Mouse (Mus musculus) bone marrow, adult 2 months (tissue): ENCODE results near the gene Emp1. TPM values are rescaled to one million over a fixed set of nuclear protein-coding genes. Genes with fewer than 3 reads are reported as not detected.

Experiments
- H3K27ac ChIP-seq: fragments of 200-500 bp; 2 replicates; pipeline ENCODE4 v1.5.1; 2012; ENCODE audit warnings: low read depth, mild to moderate bottlenecking, control low read depth, inconsistent platforms, low read length; ENCODE audit not compliant: control insufficient read depth, poor library complexity, insufficient read depth
- H3K4me1 ChIP-seq: fragments of 200-500 bp; 2 replicates; pipeline ENCODE4 v1.6.1; 2011; ENCODE audit warnings: low read length; ENCODE audit not compliant: control insufficient read depth, insufficient read depth
- H3K4me3 ChIP-seq: fragments of 200-500 bp; replicated peaks from 2 replicates; pipeline ENCODE3; 2011; ENCODE audit warnings: mild to moderate bottlenecking, low read depth, low read length, control low read depth; ENCODE audit not compliant: control insufficient read depth
- CTCF ChIP-seq: fragments of 200-500 bp; IDR thresholded peaks from 2 replicates; pipeline ENCODE4 v1.5.1; 2011; ENCODE audit warnings: low read length, control low read depth; ENCODE audit not compliant: control insufficient read depth, insufficient read depth
- POLR2A ChIP-seq: fragments of 200-500 bp; IDR thresholded peaks from 2 replicates; pipeline ENCODE4 v1.6.1; 2011; ENCODE audit warnings: low read depth, mild to moderate bottlenecking, control low read depth, low read length, borderline replicate concordance; ENCODE audit not compliant: control insufficient read depth
- WGBS: fragments of 180-500 bp; shearing (Covaris S2); methylation state at CpG from one replicate; pipeline ENCODE4 v1.1.7; 2018; 5-methylcytosine and 5-hydroxymethylcytosine counted together
- polyA plus RNA-seq: library from polyadenylated mRNA; stranded (reverse); fragments of >200 nt; gene quantifications from 2 replicates; pipeline ENCODE4 v1.2.4, GENCODE M21; 2011; ENCODE audit warnings: low replicate concordance; ENCODE audit not compliant: missing spikeins, insufficient read depth, insufficient read length

Emp1 gene
- polyA plus RNA-seq, 1 experiment: 23.0 TPM

DNA sequence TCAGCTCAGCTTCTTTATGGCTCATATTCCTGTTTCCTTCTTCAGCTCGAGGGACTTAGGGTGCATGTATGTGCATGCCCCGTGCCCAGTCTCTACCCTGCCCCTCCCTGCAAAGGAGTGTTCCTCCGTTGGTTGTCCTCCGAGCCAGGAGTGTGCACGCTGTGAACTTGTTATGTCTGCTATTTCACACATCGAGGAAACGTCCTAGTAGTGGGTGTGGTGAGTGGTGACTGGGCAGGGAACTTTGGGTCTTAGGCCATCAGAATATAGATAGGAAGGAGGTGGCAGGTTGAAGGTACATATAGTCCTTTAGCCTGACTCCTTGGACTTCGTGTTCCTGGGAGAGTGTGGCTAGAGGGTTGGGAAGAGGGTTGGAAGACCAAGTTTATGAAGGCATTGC is 26.4 kb downstream of the Emp1 start:
- TF ChIP-seq CTCF (no peak), POLR2A (no peak)
- Histone ChIP-seq H3K4me1 (no peaks in the 10 kb centered on the region), H3K27ac (no peak overlapping the region), H3K4me3 (no peak overlapping the region)
- WGBS: 57% methylated on average over 8 of the region's 8 CpGs

DNA sequence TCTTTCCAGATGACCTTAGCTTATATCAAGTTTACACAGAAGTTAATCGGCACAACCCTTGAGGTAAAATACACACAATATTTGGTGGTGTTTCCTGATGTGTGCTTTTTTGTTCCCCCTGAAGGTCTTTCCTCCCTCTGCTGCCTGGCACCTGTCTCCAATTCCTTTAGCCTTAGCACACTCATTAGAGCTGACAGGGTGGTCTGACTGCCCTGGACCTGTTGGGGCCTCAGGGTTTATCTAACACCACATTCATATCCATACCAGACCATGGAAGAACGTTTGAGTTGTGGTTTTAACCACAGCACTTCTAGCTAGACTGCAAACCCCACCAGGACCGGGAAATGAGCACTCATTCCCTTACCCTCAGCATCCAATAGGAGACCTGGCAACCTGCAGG is 28.1 kb downstream of the Emp1 start:
- TF ChIP-seq CTCF (no peak), POLR2A (no peak)
- no peaks in the 10 kb centered on the region for H3K4me1 ChIP-seq
- no peak overlapping the region for H3K4me3 ChIP-seq
- 7% methylated on average over 3 of the region's 3 CpGs for WGBS
- H3K27ac ChIP-seq: no peak overlapping the region

DNA sequence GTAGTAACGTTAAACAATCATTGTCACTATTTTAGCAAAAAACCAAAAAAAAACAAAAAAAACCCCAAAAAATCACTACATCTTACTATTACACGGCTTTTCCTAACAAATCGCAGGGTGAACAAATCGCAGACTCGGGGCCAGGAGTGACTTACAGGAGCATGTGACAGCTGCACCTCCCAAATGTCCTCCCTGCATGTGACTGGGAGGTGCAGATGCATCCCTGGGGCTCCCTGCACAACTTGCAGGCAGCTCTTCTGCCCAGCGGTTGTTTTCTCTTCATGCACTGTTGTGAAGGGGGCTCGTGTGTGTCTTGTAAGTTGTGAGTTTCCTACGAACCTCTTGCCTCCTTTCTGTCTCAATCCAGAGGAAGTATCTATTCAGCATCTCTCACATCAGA is 33.0 kb downstream of the Emp1 start:
- Histone ChIP-seq H3K27ac (no peak overlapping the region), H3K4me3 (no peak overlapping the region), H3K4me1 (no peaks in the 10 kb centered on the region)
- WGBS: 79% methylated on average over 8 of the region's 8 CpGs
- TF ChIP-seq CTCF (no peak), POLR2A (no peak)

DNA sequence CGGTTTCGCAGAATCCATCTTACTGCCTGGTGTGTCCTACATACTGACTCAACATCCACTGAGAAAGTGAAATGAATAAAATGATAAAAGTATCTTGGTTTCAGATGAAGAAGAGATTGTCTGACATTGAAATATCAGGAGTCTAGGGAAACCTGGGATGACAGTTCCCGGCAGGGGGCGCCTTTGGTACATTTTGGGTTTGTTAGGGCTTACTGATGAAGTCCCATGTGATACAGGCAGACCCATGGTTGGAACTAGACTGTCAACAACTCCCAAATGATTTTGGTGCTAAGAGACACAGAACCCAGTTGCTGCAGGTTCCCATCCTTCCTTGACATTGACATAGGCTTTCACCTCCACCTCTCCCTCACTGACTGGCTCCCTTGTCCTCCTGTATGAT is 34.7 kb downstream of the Emp1 start:
- no peak overlapping the region for H3K4me3 ChIP-seq
- 73% methylated on average over 4 of the region's 4 CpGs for WGBS
- TF ChIP-seq POLR2A (no peak), CTCF (no peak)
- H3K4me1 ChIP-seq: no peaks in the 10 kb centered on the region
- no peak overlapping the region for H3K27ac ChIP-seq

DNA sequence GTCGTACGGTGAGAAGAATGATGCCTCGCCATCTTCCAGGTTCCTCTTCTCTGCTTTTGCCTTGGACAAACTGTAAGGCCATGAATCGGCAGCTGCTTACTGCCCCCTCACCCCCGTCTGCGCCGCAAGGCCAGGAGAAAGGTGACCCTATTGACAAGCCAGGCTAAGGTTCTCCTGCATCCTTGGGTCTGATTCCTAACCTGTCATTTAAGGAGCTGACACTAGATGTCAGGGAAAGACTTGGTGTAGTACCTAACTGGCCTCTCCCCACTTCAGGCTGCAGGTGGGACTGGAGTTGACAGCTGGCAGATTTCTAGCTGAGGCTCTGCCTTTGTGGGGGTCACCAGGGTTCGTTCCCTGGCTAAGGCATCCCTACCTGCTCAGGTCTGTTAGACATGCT is 35.4 kb downstream of the Emp1 start:
- TF ChIP-seq POLR2A (no peak), CTCF (no peak)
- WGBS: 84% methylated on average over 8 of the region's 8 CpGs
- H3K4me1 ChIP-seq: no peaks in the 10 kb centered on the region

DNA sequence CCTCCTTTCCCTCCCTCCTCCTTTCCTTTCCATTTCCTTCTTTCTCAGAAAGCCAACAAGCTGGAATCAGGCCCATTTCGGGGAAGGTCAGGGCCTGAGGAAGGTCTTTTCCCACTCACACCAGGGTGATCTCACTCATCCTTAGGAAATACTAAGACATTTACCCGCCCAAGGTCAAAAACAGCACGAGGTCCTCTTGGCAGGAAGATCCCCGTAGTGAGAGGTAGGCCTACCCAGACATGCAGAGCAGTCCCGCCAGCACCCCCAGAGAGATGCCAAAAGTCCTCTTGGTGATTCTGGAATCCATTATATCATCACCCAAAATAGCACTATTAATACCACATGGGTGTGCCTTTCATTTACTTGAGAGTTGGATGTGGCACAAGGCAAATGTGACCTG is 36.5 kb downstream of the Emp1 start:
- no peak overlapping the region for H3K4me3 ChIP-seq
- H3K27ac ChIP-seq: no peak overlapping the region
- 64% methylated on average over 5 of the region's 5 CpGs for WGBS
- TF ChIP-seq CTCF (no peak), POLR2A (no peak)
- no peaks in the 10 kb centered on the region for H3K4me1 ChIP-seq

More for the DNA sequence above, 35.4 kb downstream of the Emp1 start:
- H3K4me3 ChIP-seq: no peak overlapping the region
- H3K27ac ChIP-seq: no peak overlapping the region

DNA sequence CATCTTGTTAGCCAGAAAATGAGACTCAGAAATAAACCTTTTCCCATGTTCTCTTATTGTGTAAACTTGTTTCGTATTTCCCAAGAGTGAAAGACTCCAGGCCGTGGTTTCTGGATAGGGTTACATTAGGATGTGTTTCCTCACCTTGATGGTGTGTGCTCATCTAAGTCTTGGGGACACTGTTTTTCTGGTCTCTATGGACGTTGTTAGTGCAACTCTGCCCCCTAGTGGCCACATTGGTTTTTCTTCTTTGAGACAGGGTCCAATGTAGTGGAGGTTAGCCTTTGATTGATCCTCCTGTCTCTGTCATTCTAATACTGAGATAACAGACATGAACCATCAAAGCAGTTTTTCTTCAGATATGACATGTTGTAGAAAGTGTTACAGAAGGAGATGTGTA is 38.0 kb downstream of the Emp1 start:
- WGBS: 15% methylated on average over 3 of the region's 3 CpGs
- TF ChIP-seq POLR2A (no peak), CTCF (no peak)
- no peak overlapping the region for H3K27ac ChIP-seq

DNA sequence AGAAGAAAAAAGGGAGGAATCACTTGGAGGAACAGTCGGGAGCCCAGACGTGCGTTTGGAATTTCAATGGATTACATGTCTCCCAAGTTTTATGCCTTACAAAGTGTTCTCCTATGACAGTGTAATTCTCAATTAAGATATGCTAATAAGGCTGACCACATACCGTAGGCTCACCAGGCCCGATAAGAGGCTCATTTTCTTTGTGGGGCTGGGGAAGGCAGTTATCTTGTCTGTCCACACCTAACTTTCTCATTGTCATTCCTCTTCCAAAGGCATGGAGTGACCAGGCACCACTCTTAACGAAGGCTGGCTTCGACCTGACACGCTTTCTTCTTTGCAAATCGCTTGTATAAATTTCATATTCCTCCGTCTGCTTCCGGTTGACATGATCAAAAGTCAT is 42.7 kb downstream of the Emp1 start:
- H3K27ac ChIP-seq: no peak overlapping the region
- H3K4me1 ChIP-seq: no peaks in the 10 kb centered on the region
- TF ChIP-seq POLR2A (no peak), CTCF (no peak)
- WGBS: 71% methylated on average over 11 of the region's 11 CpGs
- H3K4me3 ChIP-seq: no peak overlapping the region

More for the DNA sequence above, 38.0 kb downstream of the Emp1 start:
- Histone ChIP-seq H3K4me3 (no peak overlapping the region), H3K4me1 (no peaks in the 10 kb centered on the region)

DNA sequence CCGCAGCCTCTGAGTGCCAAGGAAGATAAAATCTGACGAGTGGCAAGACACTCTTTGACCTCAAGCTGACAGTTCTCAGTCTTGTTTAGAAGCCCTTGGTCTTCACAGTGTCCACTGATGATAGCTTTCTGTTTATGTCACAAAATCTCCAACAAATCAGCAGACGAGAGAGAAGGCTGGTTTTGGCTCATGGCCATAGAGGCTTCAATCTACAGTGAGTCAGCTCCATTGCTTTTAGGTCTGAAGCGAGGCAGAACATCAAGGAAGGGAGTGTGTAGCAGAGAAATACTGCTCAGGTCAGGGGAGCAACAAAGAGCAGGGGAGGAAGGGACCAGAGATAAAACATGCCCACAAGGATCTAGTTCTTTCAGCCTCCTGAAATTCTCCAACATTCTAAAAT is 45.0 kb downstream of the Emp1 start:
- TF ChIP-seq CTCF: no peak
- no peak for TF ChIP-seq POLR2A
- WGBS: 35% methylated on average over 4 of the region's 4 CpGs

More for the DNA sequence above, 45.0 kb downstream of the Emp1 start:
- no peak overlapping the region for H3K4me3 ChIP-seq
- H3K4me1 ChIP-seq: no peaks in the 10 kb centered on the region
- no peak overlapping the region for H3K27ac ChIP-seq
